In the genomic region with DNA sequence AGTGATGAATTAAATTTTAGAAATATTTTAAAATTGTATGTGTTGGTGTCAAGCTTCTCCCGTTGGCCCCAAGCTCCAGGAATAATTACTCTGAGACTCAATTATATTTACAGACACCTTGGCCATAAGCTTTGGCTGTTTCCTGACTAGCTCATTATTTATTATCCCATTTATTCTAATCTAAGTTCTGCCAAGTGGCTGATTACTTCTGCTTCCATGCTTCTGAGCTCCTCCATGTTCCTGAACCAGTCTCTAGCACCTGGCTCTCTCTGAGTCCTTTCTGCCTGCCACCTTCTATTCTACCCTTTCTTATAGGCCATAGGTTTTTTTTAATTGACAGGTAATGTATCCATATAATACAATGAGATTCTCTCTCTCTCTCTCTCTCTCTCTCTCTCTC, we compare ENCODE assay signal across 25 mouse cellular contexts. TPM values are rescaled to one million over a fixed set of nuclear protein-coding genes. Genes with fewer than 3 reads are reported as not detected.
"Had no signal": no experiment of that assay in that cellular context is flagged by ENCODE, and none has a peak within 500 bp of the region (broad histone marks: within the 10 kb centered on the region; RNA-seq: fewer than 3 reads in every experiment).

No protein-coding gene starts in this region.

- H3K4me2 ChIP-seq: embryonic facial prominence, embryonic 12.5 days; embryonic facial prominence, embryonic 13.5 days; embryonic facial prominence, embryonic 15.5 days; forebrain, embryonic 12.5 days; forebrain, embryonic 13.5 days; heart, embryonic 11.5 days had no signal

- H3K4me3 ChIP-seq: embryonic facial prominence, embryonic 10.5 days; embryonic facial prominence, embryonic 12.5 days; embryonic facial prominence, embryonic 13.5 days; embryonic facial prominence, embryonic 15.5 days; erythroblast, embryonic 14.5 days; forebrain, embryonic 10.5 days; forebrain, embryonic 12.5 days; forebrain, embryonic 13.5 days; gastrocnemius, adult 2 months; heart, adult 2 months; heart, embryonic 10.5 days had no signal

- H3K36me3 ChIP-seq: embryonic facial prominence, embryonic 10.5 days; embryonic facial prominence, embryonic 12.5 days; embryonic facial prominence, embryonic 13.5 days; embryonic facial prominence, embryonic 15.5 days; forebrain, embryonic 10.5 days; forebrain, embryonic 12.5 days; heart, embryonic 10.5 days had no signal

- H3K27me3 ChIP-seq: embryonic facial prominence, embryonic 12.5 days; embryonic facial prominence, embryonic 13.5 days; embryonic facial prominence, embryonic 15.5 days; forebrain, embryonic 12.5 days; forebrain, embryonic 13.5 days had no signal

- H3K9me3 ChIP-seq: embryonic facial prominence, embryonic 10.5 days; embryonic facial prominence, embryonic 12.5 days; embryonic facial prominence, embryonic 13.5 days; embryonic facial prominence, embryonic 15.5 days; forebrain, embryonic 10.5 days; forebrain, embryonic 12.5 days; forebrain, embryonic 13.5 days; heart, embryonic 10.5 days had no signal

- DNase-seq: cerebellum, adult 9-10 months; cerebellum, adult 9-11 months; cerebellum, postnatal 14 days; cerebellum, postnatal 25 days; cerebellum, postnatal 36 days; embryo, embryonic 11 days; forebrain, postnatal 0 days; gastrocnemius, adult 2 months; gastrocnemius, postnatal 10 days; gastrocnemius, postnatal 14 days; gastrocnemius, postnatal 25 days; gastrocnemius, postnatal 36 days; heart, adult 18-20 months; heart, adult 2 months had no signal

- H3K27ac ChIP-seq: embryonic facial prominence, embryonic 10.5 days; embryonic facial prominence, embryonic 12.5 days; embryonic facial prominence, embryonic 13.5 days; embryonic facial prominence, embryonic 15.5 days; forebrain, embryonic 10.5 days; forebrain, embryonic 12.5 days; forebrain, embryonic 13.5 days; gastrocnemius, adult 2 months; heart, adult 2 months; heart, embryonic 10.5 days had no signal

- H3K4me1 ChIP-seq: embryonic facial prominence, embryonic 12.5 days; embryonic facial prominence, embryonic 13.5 days; forebrain, embryonic 10.5 days; forebrain, embryonic 12.5 days had no signal

- ATAC-seq: forebrain, embryonic 13.5 days; forebrain, embryonic 16.5 days; forebrain, postnatal 0 days had no signal

- H3K9ac ChIP-seq: embryonic facial prominence, embryonic 12.5 days; embryonic facial prominence, embryonic 13.5 days; embryonic facial prominence, embryonic 15.5 days; forebrain, embryonic 12.5 days; forebrain, embryonic 13.5 days; forebrain, postnatal 0 days had no signal

RNA-seq across cellular contexts. Expression of a gene that starts 48.9 kb away (rescaled TPM):
- polyA plus RNA-seq: erythroblast, embryonic 14.5 days had no signal
